Mouse (Mus musculus) lung, postnatal 0 days (tissue): ENCODE data around the gene Abat.

ENCODE experiments used
- CTCF ChIP-seq: IDR thresholded peaks from 2 replicates; pipeline ENCODE4 v1.5.1; 2016; ENCODE audit warnings: antibody characterized with exemption, mild to moderate bottlenecking
- EP300 ChIP-seq: IDR thresholded peaks from 2 replicates; pipeline ENCODE4 v1.6.1; 2016; ENCODE audit warnings: antibody characterized with exemption, mild to moderate bottlenecking, control low read depth

GRCm38 (mm10) chr16:8573041-8573440 lies 59.8 kb downstream of the Abat start:
- TF ChIP-seq CTCF (no peak), EP300 (no peak)
